ENCODE assay signal across 8 mouse cellular contexts in the genomic region with DNA sequence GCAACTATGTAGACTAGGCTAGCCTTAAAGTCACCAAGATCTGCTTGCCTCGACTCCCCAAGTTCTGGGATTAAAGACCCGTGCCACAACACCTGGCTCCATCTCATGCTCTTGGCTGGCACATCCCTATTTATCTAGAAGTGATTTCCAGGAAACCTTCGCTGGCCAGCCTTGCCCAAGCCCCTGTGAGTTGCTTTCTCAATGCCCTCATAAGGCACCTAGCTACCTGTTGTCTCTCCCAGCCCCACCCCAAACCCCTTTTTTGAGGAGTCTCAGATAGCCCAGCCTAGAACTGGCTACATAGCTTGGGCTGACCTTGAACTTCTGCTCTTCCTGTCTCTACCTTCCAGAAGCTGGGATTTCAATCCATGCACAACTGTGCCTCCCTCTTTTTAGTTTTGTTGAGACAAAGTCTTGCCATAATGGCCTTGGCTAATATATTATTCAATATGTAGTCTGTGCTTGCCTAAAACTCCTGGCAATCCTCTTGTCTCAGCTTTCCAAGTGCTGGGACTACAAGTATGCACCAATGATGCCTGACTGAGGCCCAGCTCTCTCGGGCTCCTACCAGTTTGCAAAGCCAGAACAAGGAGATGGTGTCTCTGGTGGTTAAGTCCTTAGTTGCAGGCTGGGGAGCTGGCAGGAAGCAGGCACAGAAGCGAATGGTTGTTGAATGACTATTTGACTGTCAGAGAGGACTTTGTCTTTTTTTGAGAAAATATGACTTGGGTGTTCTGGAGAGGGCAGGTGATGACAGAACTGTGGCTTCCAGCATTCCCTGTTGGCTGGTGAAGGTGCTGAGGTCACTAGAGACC. TPM values are rescaled to one million over a fixed set of nuclear protein-coding genes. Genes with fewer than 3 reads are reported as not detected.
DNase-seq lines count a peak whose midpoint lies in the region; ATAC-seq and TF ChIP-seq lines count a peak whose summit lies in the region.

No protein-coding gene starts in this region.

- TF ChIP-seq CTCF in kidney, adult 2 months (conservative IDR thresholded peaks at IDR 0.05; ENCODE audit: insufficient read depth, insufficient read length, low read depth, low read length), result peak; percentile 64

- peak; percentile 3; the same call in 1 of the 2 replicates for ATAC-seq in forebrain, embryonic 16.5 days
- ATAC-seq in midbrain, embryonic 12.5 days (ENCODE audit: low FRiP score, low read depth), result peak; percentile 0; the same call in 1 of the 2 replicates

- 0 out of 2 replicates have a peak overlapping the region, but pooled peaks have one; percentile 78 for H3K4me3 ChIP-seq in kidney, adult 2 months (ENCODE audit: insufficient read depth, low read depth, low read length)
- no peak overlapping the region for H3K4me3 ChIP-seq in forebrain, embryonic 16.5 days (replicated peaks; ENCODE audit: low read length)
- H3K4me3 ChIP-seq in midbrain, embryonic 12.5 days, result peak overlapping the region; percentile 89; the same call in 1 of the 2 replicates

- 67% methylated on average over 5 of the region's 5 CpGs for WGBS in kidney, adult 2 months
- 62% methylated on average over 5 of the region's 5 CpGs for WGBS in forebrain, embryonic 16.5 days
- 74% methylated on average over 5 of the region's 5 CpGs for WGBS in midbrain, embryonic 12.5 days

- peak overlapping the region; percentile 83 for H3K4me2 ChIP-seq in forebrain, embryonic 16.5 days (ENCODE audit: low read length)
- peak overlapping the region; percentile 83 for H3K4me2 ChIP-seq in midbrain, embryonic 12.5 days (replicated peaks)

- no peaks in the 10 kb centered on the region for H3K27me3 ChIP-seq in kidney, adult 2 months (replicated peaks; ENCODE audit: control insufficient read depth, insufficient read depth, low read length)
- H3K27me3 ChIP-seq in forebrain, embryonic 16.5 days (replicated peaks; ENCODE audit: control insufficient read depth, insufficient read depth, low read length), result no peaks in the 10 kb centered on the region
- no peaks in the 10 kb centered on the region for H3K27me3 ChIP-seq in midbrain, embryonic 12.5 days

- no peak for TF ChIP-seq POLR2A in kidney, adult 2 months (IDR thresholded peaks at IDR 0.05; ENCODE audit: low read depth, low read length)

- DNase-seq in kidney, adult 2 months, result peak; percentile 59
- DNase-seq in kidney, adult 18-20 months, result no peak
- peak; percentile 70 for DNase-seq in NIH3T3 (ENCODE audit: low read depth)
- DNase-seq in kidney, postnatal 36 days, result peak; percentile 42 to 57
- no peak for DNase-seq in urinary bladder, postnatal 14 days (ENCODE audit: low spot score)
- no peak for DNase-seq in testis, postnatal 14 days (ENCODE audit: low spot score)

- no peaks in the 10 kb centered on the region for H3K36me3 ChIP-seq in kidney, adult 2 months (ENCODE audit: control insufficient read depth, insufficient read depth, low read length)
- no peaks in the 10 kb centered on the region for H3K36me3 ChIP-seq in forebrain, embryonic 16.5 days (ENCODE audit: control insufficient read depth, insufficient read depth)
- H3K36me3 ChIP-seq in midbrain, embryonic 12.5 days, result no peaks in the 10 kb centered on the region

- 0 out of 2 replicates have a peak overlapping the region, but pooled peaks have one; percentile 90 for H3K27ac ChIP-seq in kidney, adult 2 months (ENCODE audit: insufficient read depth, low read depth, low read length)
- H3K27ac ChIP-seq in forebrain, embryonic 16.5 days (ENCODE audit: low read length), result peak overlapping the region; percentile 97
- peak overlapping the region; percentile 96 for H3K27ac ChIP-seq in midbrain, embryonic 12.5 days (replicated peaks)

- H3K9me3 ChIP-seq in forebrain, embryonic 16.5 days (ENCODE audit: control insufficient read depth, low read length), result no peaks in the 10 kb centered on the region
- no peaks in the 10 kb centered on the region for H3K9me3 ChIP-seq in midbrain, embryonic 12.5 days

- no peak overlapping the region; the same call in 1 of the 2 replicates for H3K9ac ChIP-seq in forebrain, embryonic 16.5 days (replicated peaks; ENCODE audit: low read depth, low read length)
- no peak overlapping the region for H3K9ac ChIP-seq in midbrain, embryonic 12.5 days (replicated peaks)

- H3K4me1 ChIP-seq in kidney, adult 2 months (ENCODE audit: control insufficient read depth, insufficient read depth, low read length), result peaks cover 3% of the 10 kb centered on the region; the same call in 1 of the 2 replicates
- H3K4me1 ChIP-seq in forebrain, embryonic 16.5 days (replicated peaks; ENCODE audit: control insufficient read depth, insufficient read depth, low read length), result peaks cover 23% of the 10 kb centered on the region
- peaks cover 28% of the 10 kb centered on the region for H3K4me1 ChIP-seq in midbrain, embryonic 12.5 days

RNA-seq across cellular contexts. Expression of gene Zfp710, which starts 0.8 kb away (rescaled TPM):
- polyA plus RNA-seq in kidney, adult 2 months (2012; rRNA removed), result 22.6 and 26.4 TPM in 2 replicates
- polyA plus RNA-seq in forebrain, embryonic 16.5 days (2015; fragmentation: Nextera tagmentation; extraction: Ambion mirVana), result 18.7 and 19.6 TPM in 2 replicates
- polyA plus RNA-seq in midbrain, embryonic 12.5 days (2016; fragmentation: Nextera tagmentation; extraction: Ambion mirVana), result 31.1 and 32.8 TPM in 2 replicates

Comparison
In these comparisons a context has a peak if more than half of its experiments do, and no peak if none do; other contexts are left out.
1. DNase-seq: peak in kidney, adult 2 months (single experiment), NIH3T3 (single experiment) and kidney, postnatal 36 days (2 of 2); none in kidney, adult 18-20 months (single experiment), urinary bladder, postnatal 14 days (single experiment) and testis, postnatal 14 days (single experiment).
2. Peak in every context shown above with its lines, with median percentiles within 50 percentile points of each other: H3K27ac ChIP-seq.